Mouse (Mus musculus): ENCODE data around the gene Armc9. TPM values are rescaled to one million over a fixed set of nuclear protein-coding genes. Genes with fewer than 3 reads are reported as not detected.

The Armc9 gene
- 4.8 and 6.2 TPM in 2 replicates for polyA plus RNA-seq (2012)

DNA sequence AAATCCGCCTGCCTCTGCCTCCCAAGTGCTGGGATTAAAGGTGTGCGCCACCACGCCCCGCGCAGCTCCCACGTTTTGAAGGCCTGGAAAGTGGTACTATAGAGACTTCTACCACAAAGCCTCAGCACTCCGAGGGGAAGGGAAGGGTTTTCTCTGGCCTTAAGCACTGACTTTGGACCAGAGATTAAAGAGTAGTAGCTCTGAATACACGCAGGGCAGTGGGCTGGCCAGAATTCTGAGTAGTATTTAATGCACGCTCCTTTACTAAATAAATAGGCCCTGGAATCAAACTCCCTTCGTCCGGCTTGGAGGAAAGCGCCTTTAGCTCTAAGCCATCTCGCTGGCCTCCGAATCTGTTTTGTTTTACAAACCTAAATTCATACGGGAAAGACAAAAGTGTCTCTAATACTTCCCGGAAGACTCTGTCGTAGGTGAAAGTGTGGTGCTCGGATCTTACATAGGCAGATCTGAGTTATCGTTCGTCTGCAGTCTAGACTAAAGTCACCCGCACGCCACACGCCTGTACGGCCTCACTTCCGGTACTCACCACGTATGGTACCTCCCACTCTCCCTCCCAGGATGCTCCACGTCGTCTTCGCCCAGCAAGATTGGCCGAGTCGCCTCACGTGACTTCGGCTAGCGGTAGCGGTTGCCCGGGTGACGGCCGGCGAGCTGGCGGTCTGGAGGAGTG, at the start of gene Armc9:
Armc9 (plus strand) TSS at position 648 of the 691 bp plus-strand sequence.
- TF ChIP-seq GATA1 (IDR thresholded peaks at IDR 0.05; ENCODE audit: low read length) = no peak

DNA sequence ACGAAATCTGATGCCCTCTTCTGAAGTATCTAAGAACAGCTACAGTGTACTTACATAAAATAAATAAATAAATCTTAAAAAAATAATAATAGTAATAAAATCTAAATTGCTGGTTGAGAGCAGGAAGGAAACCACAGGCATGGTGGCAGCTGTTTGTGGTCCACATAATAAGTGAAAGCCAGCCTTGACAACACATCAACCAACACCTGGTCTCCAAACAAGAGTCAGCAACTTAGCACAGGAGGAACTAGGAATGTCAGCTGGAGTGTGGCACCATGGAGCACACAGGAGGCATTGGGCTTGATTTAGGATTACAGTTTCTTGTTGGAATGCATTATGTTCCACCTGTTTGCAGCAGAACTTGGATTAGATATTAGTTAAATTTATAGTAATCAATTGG, 49.5 kb upstream of the Armc9 start:
- TF ChIP-seq GATA1 (IDR thresholded peaks at IDR 0.05; ENCODE audit: low read length) = no peak

- no peak for TF ChIP-seq GATA1 (IDR thresholded peaks at IDR 0.05; ENCODE audit: low read length)
These were observed 42.8 kb upstream of the Armc9 start, which contains the start of gene Htr2b for GRCm38 (mm10) chr1:86111779-86112178. Gene Htr2b (minus strand): TSS chr1:86111970.

- no peak for TF ChIP-seq GATA1 (IDR thresholded peaks at IDR 0.05; ENCODE audit: low read length)
These were observed 40.4 kb upstream of the Armc9 start for GRCm38 (mm10) chr1:86114141-86114540.

GRCm38 (mm10) chr1:86119549-86119948, 35.0 kb upstream of the Armc9 start:
- TF ChIP-seq GATA1 (IDR thresholded peaks at IDR 0.05; ENCODE audit: low read length) = no peak

DNA sequence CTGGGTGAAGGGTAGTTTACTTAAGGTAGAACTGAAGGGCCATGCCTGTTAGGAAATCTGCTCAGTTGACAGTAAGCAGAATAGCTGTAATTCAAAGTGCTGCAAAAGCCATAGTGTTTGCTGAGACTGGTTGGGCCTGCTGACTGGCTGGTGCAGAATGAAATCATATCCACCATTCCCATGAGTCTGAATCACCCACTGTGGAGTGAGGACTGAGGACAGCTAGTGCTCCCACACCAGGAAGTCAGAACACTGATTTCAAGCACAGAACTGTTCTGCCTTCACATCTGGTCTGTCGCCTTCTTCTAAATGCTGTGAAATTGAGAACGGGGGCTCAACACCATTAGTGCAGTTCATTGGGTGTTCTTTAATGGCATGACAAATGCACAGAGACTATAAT, 28.5 kb upstream of the Armc9 start:
- no peak for TF ChIP-seq GATA1 (IDR thresholded peaks at IDR 0.05; ENCODE audit: low read length)

DNA sequence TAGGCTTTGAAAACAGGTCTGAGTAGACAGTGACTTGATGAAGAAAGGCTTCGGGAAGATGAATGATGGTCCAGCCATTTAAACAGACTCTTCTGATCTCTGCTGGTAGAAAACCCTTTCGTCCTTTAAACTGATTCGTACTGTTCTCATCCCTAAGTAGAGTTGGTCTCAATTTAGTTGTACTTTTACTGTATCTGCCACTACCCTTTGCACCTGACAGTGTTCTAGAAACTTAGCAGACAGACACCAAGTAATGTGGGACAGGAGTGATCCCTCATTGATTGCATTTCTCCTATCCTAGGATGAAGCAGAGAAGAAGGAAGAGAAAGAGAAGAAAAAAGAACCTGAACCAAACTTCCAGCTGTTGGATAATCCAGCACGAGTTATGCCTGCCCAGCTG, 21.2 kb upstream of the Armc9 start, which contains the start of gene Gm21972:
Gm21972 (plus strand) TSS at position 301 of the 400 bp plus-strand sequence.
- TF ChIP-seq GATA1 (IDR thresholded peaks at IDR 0.05; ENCODE audit: low read length) = no peak

DNA sequence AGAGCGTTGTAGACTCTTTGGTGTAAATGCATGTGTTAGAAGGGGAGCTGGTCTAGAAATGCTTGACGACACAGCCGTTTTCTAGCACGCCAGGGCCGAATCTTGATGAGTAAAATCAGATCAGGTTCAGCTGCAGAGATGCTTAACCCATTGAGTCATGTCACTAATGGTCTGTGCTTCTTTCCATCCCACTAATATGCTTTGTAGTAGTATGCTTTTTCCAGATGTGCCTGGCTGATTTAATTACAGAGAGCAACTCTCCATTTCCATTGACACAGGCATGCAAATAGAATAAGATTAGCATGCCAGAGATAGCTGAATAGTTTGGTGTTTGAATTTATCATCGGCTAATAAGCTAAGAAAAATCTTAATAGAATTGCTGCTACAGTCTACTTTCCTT, 19.3 kb upstream of the Armc9 start:
- no peak for TF ChIP-seq GATA1 (IDR thresholded peaks at IDR 0.05; ENCODE audit: low read length)

- TF ChIP-seq GATA1 (IDR thresholded peaks at IDR 0.05; ENCODE audit: low read length) = no peak
These were observed 13.5 kb upstream of the Armc9 start for GRCm38 (mm10) chr1:86141081-86141480.

- TF ChIP-seq GATA1 (IDR thresholded peaks at IDR 0.05; ENCODE audit: low read length) = no peak
These were observed 11.4 kb upstream of the Armc9 start for GRCm38 (mm10) chr1:86143165-86143564.

DNA sequence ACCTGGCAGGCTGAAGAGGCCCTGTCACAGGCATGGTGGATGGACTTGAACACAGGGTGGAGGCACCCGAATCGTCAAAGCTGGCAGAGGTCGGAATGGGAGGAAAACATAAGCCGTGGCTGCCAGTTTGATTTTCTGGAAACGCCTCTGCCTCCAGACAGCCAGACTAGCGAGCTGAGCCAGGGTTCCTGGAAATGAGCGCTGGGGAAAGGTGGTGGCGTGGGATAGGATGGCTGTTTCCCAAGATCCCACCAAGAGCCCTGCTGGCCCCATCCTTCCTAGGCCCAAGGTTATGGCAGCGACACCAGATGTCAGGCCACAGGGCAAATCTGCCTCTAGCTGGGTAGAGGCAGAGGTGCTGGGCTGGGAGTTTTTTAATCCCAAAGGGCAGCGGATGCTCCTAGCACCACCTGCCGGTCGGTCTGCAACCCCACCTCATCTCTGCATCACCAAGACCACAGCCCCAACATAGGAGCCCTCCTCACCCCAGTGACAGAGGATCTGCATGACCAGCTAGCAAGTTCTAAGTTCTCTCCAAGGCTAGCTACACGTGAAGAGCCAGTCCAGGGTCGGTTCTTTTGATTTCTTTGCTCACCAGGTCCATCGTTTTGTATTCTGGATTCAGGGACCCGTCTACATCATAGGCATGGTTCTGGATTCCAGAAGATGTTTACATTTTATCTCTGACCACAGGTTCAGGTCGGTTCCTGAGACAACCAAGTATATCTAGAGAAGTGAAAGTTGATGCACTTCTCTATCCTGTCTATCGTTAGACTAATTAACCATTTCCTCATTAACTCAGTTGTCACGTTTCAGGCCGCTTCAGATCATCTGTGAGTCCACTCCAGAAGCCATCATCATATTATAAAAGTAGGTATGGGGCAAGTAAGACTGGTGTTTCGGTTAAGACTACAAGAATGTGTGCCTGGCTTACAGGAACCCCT, 10.3 kb upstream of the Armc9 start:
- no peak for TF ChIP-seq GATA1 (IDR thresholded peaks at IDR 0.05; ENCODE audit: low read length)

- TF ChIP-seq GATA1 (IDR thresholded peaks at IDR 0.05; ENCODE audit: low read length) = no peak
These were observed 8.3 kb upstream of the Armc9 start for GRCm38 (mm10) chr1:86146293-86146692.

DNA sequence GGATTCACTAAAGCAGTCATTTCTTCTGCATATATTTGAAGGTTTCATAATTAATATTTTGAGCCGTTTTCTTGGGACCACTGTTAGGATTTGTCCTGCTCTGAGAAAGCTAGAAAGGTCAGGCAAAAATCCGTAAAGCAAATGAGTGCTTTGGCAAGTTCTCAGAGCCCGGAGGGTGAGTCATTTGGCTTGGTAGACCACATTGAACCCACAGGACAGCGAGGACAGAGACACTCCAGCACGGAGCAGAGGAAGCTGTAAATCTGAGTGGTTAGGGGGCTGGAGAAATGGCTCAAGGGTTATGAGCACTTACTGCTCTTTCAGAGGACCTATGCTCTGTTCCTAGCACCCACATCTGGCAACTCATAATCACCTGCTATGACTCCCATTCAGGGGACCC, 7.0 kb upstream of the Armc9 start:
- TF ChIP-seq GATA1 (IDR thresholded peaks at IDR 0.05; ENCODE audit: low read length) = no peak

- TF ChIP-seq GATA1 (IDR thresholded peaks at IDR 0.05; ENCODE audit: low read length) = no peak
These were observed 6.4 kb upstream of the Armc9 start for GRCm38 (mm10) chr1:86148161-86148560.

GRCm38 (mm10) chr1:86150929-86151328, 3.7 kb upstream of the Armc9 start:
- no peak for TF ChIP-seq GATA1 (IDR thresholded peaks at IDR 0.05; ENCODE audit: low read length)

DNA sequence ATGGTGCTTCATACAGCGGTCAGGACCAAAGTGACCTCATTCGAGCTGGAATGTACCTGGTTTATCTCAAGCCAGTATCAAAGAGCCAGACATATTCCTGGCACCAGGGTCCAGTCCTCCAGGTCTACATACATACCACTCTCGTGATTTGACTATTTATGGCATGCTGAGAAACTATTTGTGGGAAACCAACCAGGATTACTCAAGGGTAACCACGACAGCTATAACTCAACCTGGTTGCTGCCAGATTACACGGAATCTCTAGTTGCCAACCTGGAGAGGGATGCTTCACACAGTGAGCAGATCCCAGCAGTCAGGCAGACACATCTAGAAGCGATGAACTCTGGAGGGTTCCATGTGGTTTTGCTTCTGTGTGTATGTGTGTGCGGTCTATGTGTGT, 3.2 kb upstream of the Armc9 start:
- no peak for TF ChIP-seq GATA1 (IDR thresholded peaks at IDR 0.05; ENCODE audit: low read length)

Measured in G1E-ER4 (cell line).